Mouse (Mus musculus) megakaryocyte, embryonic 14.5 days (primary cell): ENCODE data around the gene Smlr1. TPM values are rescaled to one million over a fixed set of nuclear protein-coding genes. Genes with fewer than 3 reads are reported as not detected.

Source experiments
- H3K27me3 ChIP-seq: replicated peaks from 2 replicates; pipeline ENCODE3; 2012; ENCODE audit warnings: inconsistent platforms
- H3K36me3 ChIP-seq: replicated peaks from 2 replicates; pipeline ENCODE3; 2012; ENCODE audit warnings: low read length, inconsistent platforms, mixed read lengths
- H3K4me1 ChIP-seq: 2 replicates; pipeline ENCODE4 v1.6.1; 2012; ENCODE audit warnings: inconsistent platforms
- H3K4me3 ChIP-seq: replicated peaks from 2 replicates; pipeline ENCODE3; 2012; ENCODE audit warnings: moderate library complexity, mild to moderate bottlenecking, inconsistent platforms
- H3K9me3 ChIP-seq: 2 replicates; pipeline ENCODE4 v1.6.1; 2012; ENCODE audit warnings: inconsistent platforms
- FLI1 ChIP-seq: IDR thresholded peaks from 2 replicates; pipeline ENCODE4 v1.6.1; 2012; ENCODE audit warnings: low read length, inconsistent platforms, mixed read lengths
- GATA1 ChIP-seq: IDR thresholded peaks from 3 replicates; pipeline ENCODE4 v1.6.1; 2012; ENCODE audit warnings: mixed read lengths, low read length, inconsistent platforms, borderline replicate concordance
- polyA plus RNA-seq: library from polyadenylated mRNA; stranded (reverse); fragments of >175 nt; gene quantifications from 2 replicates; pipeline ENCODE4 v1.2.3, GENCODE M21; 2012; ENCODE audit warnings: low replicate concordance; ENCODE audit not compliant: insufficient read depth

Gene Smlr1
- polyA plus RNA-seq = not detected in 2 replicates

DNA sequence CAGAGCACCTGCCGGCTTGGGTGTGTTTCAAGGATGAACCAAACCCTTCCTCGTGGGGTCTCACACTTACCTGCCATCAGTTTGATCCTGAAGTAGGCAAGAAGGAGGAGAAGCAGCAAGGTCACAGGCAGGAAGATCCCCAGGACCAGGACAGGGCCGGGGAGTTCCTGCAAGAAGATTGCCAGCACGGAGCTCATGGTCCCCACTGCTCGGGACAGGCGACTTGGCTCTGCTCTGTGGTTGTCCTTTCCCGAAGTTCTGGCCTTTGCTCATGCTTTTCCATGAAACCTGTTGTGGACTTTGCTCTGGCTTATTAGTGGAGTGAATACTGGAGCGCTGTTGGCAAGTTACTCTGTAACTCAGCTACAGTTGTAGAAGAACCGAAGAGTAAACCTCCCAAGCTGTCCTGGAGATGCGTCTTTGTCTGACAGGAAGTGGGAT, at the start of gene Smlr1:
Smlr1 (minus strand) TSS at position 377 of the 441 bp plus-strand sequence.
- Histone ChIP-seq H3K4me3 (no peak within 1 kb of the TSS), H3K27me3 (peaks cover 2% of the 10 kb centered on the region), H3K4me1 (no peaks in the 10 kb centered on the region), H3K36me3 (no peaks in the 10 kb centered on the region), H3K9me3 (no peaks in the 10 kb centered on the region)
- TF ChIP-seq FLI1 (no peak), GATA1 (no peak)

DNA sequence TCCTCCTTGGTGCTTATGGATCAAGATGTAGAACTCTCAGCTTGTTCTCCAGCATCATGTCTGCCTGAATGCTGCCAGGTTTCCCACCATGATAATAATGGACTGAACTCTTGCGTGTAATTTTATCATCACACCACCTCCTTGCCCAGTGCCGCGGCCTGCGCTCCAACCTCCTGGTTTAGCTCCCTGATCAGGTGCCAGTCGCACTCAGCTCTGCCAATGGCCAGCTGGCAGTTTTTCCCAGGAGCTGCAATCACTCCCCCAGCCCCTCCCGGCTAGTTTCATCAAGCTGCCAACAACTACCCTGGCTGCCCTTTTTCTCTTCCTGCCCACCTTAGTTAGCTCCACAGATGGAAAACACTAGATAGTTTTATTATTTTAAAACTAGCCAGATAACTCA, 48.8 kb upstream of the Smlr1 start:
- H3K4me3 ChIP-seq = no peak overlapping the region
- TF ChIP-seq FLI1 = no peak
- TF ChIP-seq GATA1 = no peak
- no peaks in the 10 kb centered on the region for H3K36me3 ChIP-seq

DNA sequence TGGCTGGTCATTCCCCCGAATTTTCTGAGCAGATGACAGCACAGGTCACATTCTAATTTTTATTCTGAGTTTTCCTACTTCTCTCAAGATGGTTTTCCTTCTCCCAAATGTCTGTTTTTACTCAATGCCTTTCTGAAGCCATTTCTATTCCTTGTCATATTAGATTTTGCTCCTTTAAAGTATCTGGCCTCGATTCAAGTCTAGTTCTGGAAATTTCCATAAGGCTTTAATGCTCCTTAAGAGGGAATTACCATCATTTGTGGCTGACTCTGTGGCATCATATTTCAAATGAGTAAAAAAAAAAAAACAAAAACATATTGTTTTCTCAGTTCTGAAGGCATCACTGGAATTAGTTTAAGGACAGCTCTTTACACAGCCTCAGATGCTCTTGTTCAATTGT, 44.0 kb upstream of the Smlr1 start:
- TF ChIP-seq FLI1 = no peak
- no peak for TF ChIP-seq GATA1
- H3K36me3 ChIP-seq = no peaks in the 10 kb centered on the region

More for the DNA sequence above, 48.8 kb upstream of the Smlr1 start:
- Histone ChIP-seq H3K9me3 (no peaks in the 10 kb centered on the region; the same call in 1 of the 2 replicates), H3K4me1 (no peaks in the 10 kb centered on the region), H3K27me3 (no peaks in the 10 kb centered on the region)

DNA sequence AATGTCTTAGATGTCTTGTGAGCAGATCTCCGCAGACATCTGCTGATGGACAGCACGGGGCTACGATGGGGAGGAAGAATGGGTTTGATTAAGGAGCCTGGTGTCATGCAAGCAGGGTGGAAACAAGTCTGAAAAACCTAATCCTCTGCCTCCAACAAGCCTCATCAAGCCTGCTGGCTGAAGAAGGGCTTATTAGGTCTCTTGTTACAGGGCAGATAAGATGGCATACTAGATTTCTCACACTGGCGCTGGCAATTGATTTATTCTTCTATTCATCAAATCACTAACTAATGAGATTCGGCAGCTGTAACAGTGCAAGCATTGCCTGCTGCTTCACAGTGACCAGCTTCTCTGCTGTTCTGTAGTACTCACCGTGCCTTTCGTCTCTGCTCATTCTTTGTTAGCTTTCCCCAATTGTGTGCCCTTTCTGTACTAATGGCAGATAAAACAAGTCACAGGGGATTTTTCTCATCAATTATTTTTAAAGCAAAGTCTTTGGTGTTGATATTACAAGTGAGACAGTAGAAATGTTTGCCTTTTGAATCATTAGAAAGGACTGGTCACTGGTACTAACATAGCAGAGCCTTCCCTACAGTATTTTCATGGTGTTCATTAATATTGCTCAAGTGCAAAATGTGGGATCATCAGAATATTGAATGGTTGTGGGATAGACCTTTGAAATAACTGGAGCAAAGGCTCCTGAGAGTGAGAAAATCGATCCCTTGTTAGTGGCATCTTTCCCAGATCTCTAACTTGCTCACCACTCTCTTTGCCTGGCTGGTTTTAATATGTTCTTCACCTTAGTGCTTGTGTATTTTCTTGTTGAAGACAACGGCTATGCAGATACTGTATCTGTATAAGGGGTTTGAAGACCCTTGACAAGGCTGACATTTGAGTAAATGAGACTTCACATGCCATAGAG, 35.5 kb upstream of the Smlr1 start:
- Histone ChIP-seq H3K9me3 (peaks cover 5% of the 10 kb centered on the region; the same call in 1 of the 2 replicates), H3K36me3 (no peaks in the 10 kb centered on the region), H3K27me3 (no peaks in the 10 kb centered on the region), H3K4me3 (no peak overlapping the region), H3K4me1 (no peaks in the 10 kb centered on the region)
- TF ChIP-seq GATA1 = no peak
- no peak for TF ChIP-seq FLI1

More for the DNA sequence above, 44.0 kb upstream of the Smlr1 start:
- no peaks in the 10 kb centered on the region for H3K9me3 ChIP-seq
- H3K4me3 ChIP-seq = no peak overlapping the region
- H3K27me3 ChIP-seq = no peaks in the 10 kb centered on the region
- H3K4me1 ChIP-seq = no peaks in the 10 kb centered on the region

DNA sequence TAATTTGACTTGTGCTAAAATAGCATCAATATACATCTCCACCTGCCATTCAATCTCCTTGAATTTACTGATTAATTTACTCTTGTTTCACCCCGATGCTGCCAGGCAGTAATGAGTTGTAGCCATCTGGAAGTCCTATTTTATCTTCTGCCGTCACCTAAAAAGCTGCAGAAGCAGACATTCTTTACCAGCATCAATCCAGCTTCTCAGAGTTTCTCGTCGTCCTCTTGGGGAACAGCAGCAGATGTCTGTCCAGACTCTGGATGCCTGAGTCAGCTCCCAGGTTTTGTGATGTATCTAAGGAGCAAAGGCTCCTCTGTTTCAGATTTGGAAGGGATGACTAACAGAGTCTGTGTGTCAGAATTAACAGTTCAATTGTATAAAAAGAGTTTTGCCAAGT, 16.9 kb upstream of the Smlr1 start:
- no peak for TF ChIP-seq GATA1
- no peak for TF ChIP-seq FLI1
- no peaks in the 10 kb centered on the region for H3K4me1 ChIP-seq

DNA sequence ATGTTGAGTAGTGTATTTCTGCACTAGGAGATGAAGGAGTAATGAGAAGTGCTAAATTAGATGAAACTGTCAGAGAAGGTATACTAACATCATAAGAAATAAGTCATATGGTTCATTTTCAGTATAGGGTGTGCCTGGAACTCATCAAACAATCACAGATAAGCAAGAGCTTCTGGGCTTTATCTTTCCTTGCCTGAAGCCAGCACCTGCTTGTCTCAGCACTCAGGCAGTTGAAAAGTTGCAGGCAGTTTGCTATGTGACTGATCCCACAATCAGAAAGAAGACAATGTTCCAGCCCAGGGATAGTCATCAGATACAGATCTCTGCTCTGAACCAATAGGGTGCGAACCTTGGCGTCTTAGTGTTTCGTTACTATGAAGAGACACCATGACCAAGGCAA, 5.0 kb upstream of the Smlr1 start:
- Histone ChIP-seq H3K36me3 (no peaks in the 10 kb centered on the region), H3K9me3 (no peaks in the 10 kb centered on the region), H3K4me3 (no peak overlapping the region), H3K4me1 (no peaks in the 10 kb centered on the region), H3K27me3 (no peaks in the 10 kb centered on the region)
- no peak for TF ChIP-seq GATA1
- no peak for TF ChIP-seq FLI1

More for the DNA sequence above, 16.9 kb upstream of the Smlr1 start:
- Histone ChIP-seq H3K4me3 (no peak overlapping the region), H3K27me3 (no peaks in the 10 kb centered on the region), H3K9me3 (no peaks in the 10 kb centered on the region), H3K36me3 (no peaks in the 10 kb centered on the region)

DNA sequence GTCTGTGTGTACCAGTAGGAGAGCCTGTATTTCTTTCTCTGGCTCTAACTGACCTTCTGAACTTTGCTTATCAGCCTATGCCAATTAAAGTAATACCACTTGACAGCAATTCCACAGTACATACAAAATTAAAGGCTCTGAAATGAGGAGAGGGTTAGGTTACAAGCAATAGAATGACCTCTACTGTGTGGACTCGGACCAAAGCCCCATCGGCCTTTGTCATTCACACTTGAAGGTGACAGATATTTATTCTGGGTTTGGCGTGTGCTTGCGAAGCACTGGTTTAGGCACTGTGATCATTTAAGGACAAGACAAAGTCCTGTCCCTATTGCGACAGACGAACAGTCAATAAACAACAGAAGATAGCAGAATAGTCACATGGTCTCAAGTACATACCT, 3.7 kb upstream of the Smlr1 start:
- H3K36me3 ChIP-seq = no peaks in the 10 kb centered on the region
- H3K9me3 ChIP-seq = no peaks in the 10 kb centered on the region
- no peaks in the 10 kb centered on the region for H3K4me1 ChIP-seq
- H3K27me3 ChIP-seq = no peaks in the 10 kb centered on the region
- H3K4me3 ChIP-seq = no peak overlapping the region
- no peak for TF ChIP-seq GATA1
- no peak for TF ChIP-seq FLI1

DNA sequence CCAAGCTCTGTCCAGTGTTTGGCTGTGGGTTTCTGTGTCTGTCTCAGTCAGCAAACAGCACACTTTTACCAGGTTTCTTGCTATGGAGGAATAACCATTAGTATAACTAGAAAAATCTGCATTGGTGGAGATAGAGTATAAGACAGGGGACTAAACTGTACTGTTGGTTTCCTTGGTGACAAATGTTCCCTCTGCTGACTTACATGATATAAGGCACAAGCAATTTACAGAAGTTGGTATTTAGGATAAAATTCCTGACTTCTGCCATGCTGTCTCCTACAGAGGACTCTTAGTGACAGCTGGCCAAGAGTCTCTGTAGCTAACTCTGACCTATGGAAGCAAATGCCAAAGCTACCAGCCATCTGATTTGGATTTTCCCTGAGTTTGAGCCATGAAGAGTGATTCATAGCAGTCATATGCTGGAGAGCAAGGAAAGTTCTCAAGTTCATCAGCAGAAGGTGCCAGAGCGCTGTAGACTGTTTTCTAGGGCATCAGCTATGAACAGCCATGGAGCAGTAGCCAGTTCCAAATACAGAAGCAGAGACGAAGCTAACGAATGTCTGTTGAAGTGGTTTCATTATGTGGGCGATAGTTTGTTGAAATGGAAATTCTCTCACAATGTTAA, 3.2 kb upstream of the Smlr1 start:
- H3K27me3 ChIP-seq = no peaks in the 10 kb centered on the region
- H3K9me3 ChIP-seq = no peaks in the 10 kb centered on the region
- H3K36me3 ChIP-seq = no peaks in the 10 kb centered on the region
- H3K4me3 ChIP-seq = no peak overlapping the region
- H3K4me1 ChIP-seq = no peaks in the 10 kb centered on the region
- TF ChIP-seq GATA1 (no peak), FLI1 (no peak)

DNA sequence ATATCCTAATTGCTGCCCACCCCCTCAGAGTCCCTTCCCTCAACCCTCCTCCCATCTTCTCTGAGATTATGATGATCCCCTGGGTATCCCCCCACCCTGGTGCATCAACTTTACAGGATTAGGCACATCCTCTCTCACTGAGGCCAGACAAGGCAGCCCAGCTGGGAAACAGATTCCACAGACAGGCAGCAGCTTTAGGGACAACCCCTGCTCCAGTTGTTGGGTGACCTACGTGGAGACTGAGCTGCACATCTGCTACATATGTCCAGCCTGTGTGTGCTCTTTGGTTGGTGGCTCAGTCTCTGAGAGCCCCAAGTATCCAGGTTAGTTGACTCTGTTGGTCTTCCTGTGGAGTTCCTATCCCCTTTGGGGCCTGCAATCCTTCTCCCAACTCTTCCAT, 2.7 kb upstream of the Smlr1 start:
- no peaks in the 10 kb centered on the region for H3K9me3 ChIP-seq
- H3K4me3 ChIP-seq = no peak overlapping the region
- H3K4me1 ChIP-seq = no peaks in the 10 kb centered on the region
- H3K36me3 ChIP-seq = no peaks in the 10 kb centered on the region
- TF ChIP-seq FLI1 = no peak
- TF ChIP-seq GATA1 = no peak
- H3K27me3 ChIP-seq = no peaks in the 10 kb centered on the region

DNA sequence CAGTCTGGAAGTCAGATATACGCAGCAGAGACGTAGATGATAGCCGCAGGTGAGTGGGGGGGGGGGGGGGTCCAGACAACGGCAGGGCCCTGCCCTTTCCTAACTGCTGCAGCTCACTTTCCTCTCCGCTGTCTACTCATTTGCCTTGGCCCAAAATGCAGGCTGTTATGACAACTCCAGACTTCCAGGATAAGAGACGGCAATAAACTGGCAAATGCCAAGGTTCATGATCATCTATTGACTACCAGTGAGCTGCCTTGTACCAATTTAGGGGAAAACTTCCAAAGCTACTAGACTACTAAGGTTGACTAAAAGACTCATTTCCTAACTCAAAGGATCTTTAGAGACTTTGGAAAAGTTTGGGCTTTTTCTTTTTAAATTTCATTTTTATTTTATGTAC, 554 bp upstream of the Smlr1 start:
- no peaks in the 10 kb centered on the region for H3K36me3 ChIP-seq
- H3K4me3 ChIP-seq = no peak overlapping the region
- no peaks in the 10 kb centered on the region for H3K9me3 ChIP-seq
- H3K4me1 ChIP-seq = no peaks in the 10 kb centered on the region
- peaks cover 2% of the 10 kb centered on the region for H3K27me3 ChIP-seq
- TF ChIP-seq FLI1 (no peak), GATA1 (no peak)
